Mouse (Mus musculus): ENCODE data around the gene Gja6.
A peak's percentile ranks its signal among the peaks of the same experiment; 100 is the strongest.

Gja6 gene

DNA sequence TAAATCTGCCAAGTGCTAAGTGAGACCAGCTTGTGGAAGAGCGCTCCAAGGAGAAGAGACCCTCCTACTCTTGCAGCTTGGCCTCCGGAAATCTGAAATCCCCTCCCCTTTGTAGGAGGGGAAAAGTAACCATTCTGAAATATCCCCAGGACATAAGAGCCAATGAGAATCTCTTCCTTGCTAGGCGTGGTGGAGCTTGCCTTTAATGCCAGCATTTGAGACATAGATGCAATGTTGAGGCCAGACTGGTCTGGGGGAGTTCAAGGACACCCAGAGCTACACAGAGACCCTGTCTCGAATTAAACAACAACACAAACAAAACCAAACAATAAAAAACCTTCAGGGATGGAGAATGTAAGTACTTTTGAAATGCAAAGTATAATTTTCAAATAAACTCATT, at the start of gene Gja6:
TSS of gene Gja6 (minus strand) at position 101 of the 400 bp plus-strand sequence.
- DNase-seq, result no peak

DNA sequence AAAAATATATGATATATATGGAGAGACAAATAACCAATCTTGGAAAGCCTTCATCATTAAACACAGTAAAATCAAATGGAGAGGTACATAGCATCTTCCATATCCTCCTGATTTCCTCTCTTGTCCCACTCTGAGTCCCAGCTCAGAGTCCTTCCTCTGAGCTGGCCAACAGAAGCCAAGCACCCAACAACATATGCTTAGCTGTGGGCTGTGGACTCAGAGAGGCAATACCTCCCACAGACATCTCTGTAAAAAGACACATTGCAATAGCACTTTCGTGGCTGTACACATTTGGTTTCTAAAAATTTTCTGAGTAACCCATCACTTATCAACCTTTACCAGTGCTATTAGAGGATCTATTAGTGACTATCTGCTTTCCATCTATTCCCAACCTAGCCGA, 42.7 kb upstream of the Gja6 start:
- no peak for DNase-seq

DNA sequence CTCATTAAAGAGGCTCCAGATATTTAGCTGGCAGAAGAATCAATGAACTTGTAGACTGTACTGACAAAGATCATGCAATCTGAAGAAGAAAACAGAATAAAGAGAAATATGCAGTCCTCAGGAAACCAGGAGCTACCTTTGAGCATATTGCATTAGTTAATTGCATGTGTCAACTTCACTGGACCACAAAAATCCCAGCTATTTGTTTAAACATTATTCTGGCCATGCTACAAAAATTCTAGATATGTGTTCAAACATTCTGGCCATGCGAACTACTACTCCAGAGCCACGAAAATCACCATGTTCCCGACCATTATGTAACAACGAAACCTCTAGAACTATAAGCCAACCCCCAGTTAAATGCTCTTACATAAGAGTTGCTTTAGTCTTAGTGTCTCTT, 37.9 kb upstream of the Gja6 start:
- DNase-seq, result no peak

DNA sequence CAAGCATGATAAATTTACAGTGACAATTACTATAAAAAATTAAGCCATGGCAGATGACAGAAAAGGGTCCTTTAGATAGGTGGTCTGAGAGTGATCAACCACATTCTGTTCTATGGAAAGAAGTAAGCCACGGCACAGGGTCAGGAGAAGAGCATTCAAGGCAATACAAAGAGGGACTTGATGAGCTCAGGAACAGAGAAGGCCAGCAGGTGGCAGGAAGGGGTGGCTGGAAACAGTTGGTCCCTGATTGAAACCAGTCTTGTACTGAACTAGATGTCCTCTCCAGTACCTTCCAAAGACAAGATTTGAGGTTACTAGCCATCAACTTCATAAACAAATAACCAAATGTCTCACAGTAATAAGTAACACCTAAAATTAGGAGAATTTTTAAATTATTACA, 28.7 kb upstream of the Gja6 start:
- DNase-seq, result peak; percentile 20 to 21

DNA sequence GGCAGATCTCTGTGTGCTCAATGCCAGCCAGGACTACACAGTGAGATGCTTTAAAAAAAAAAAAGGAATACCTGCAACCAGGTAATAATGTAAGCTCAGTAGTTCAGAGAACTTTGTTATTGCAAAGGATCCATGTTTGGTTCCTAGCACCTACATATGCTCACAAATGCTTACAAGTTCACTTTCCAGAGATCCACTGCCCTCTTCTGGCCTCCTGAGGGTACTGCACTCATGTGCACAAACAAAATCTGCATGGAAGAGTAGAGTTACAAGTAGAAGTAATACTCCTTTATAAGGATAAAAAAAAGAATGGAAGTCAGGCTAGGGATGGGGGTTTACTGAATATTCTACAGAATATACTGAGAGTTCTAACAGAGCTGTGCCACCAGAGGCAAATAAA, 23.8 kb upstream of the Gja6 start:
- DNase-seq, result no peak

DNA sequence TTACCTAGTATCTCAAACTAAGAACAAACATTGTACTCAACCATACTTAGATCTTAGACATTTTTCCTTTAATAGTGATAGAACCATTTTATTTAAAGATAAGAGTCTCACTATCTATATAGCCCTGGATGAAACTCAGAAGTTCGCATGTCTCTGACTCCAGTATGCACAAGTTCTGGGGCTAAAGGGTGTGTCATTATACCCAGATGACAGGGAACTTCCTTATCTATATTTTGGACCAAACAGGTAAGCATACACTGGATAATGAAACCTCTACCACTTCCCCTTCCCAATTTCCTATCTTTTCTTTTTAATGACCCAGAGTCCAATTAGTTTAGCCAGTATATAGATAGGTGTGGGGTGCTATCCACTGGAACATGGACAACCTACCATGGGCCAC, 22.0 kb upstream of the Gja6 start:
- no peak for DNase-seq

DNA sequence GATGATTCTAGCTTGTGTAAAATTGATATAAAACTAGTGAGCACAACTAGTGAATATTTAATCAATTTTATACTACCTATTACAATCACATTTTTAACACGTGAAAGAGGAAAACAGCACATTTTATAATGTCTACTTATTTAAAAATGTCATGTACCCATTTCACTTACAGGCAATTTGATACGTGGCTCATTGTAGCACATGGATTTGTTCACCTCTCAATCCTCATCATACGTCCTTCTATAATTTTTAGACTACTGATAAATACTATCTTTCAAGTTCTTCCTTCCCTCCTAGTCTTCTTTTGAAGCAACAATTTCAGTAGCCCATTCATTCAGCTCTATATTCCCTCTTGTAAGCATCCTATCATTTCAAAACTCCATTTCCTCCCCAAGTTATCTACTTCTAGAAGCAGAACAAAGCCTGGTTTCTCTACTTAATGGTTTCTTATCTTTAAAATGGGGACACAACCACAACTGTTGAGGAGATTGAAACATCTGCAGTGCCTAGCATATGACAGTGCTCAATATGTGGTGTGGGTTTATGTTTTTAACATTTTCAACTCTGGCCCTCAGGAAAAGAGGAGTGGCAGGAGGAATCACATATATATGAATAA, 12.3 kb upstream of the Gja6 start:
- DNase-seq, result no peak

DNA sequence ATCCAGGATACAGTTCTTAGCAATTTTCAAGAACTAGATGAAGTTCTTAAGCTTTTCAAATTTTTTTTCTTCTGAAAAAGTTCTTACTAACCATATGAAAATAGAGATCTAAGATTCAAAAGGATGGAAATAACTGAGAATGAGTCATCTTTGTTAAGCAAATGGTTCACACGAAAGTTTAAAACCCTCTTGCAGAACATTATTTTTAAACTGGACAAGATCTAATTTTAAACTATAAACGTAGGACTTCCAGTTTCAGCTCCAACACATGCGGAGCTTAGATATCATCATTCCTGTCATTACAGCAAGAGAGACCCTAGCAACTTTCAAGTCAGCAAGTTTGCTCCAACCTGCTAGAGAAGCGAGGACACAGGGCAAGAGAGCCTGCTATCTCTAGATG, 375 bp downstream of the Gja6 start:
- no peak for DNase-seq

DNA sequence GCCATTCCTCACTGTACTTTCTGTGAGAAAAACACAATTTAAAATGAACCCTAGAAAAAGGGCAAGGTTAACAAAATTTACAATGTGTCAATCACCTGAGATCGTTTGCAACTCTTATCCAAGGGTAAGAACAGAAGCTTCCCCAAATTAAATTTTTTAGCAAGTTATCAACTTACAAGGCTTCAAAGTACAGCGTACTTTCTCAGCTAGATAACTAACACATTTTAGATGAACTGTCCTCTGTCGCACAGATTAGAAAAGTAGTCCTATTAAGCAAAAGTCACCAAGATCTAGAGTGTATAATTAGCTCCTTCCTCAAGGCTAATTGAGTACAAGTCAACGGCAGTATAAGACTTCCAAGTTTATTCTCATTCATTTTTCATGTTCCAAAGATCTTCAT, 939 bp downstream of the Gja6 start:
- no peak for DNase-seq

DNA sequence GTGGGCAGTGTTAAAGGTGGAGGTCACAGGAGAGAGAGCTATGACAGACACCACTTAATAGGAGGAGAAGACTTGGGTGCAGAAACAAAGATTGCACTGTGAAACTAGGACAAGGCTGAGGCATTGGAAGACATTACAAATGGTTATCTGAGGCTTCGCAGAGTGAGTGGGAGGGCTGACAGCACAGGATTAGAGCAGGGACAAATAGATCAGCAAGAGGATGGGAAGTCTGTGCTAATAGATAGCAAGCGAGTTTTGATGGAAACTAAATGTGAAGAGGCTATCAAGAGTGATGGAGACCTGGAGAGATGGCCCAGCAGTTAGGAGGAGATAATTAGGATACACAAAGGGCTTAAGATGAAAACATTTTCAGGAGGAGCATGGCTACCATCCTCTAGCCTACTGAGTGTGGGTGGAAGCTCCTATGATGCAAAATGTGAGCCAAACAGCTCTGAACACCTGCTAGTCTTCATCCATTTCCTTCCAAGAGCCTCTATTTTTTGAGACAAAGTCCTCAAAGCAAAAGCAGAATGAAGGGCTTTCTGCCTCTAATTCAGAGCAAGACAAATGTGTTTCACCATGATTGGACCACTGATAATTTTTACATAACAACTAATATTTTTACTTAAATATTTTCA, 1.7 kb downstream of the Gja6 start:
- DNase-seq, result no peak

DNA sequence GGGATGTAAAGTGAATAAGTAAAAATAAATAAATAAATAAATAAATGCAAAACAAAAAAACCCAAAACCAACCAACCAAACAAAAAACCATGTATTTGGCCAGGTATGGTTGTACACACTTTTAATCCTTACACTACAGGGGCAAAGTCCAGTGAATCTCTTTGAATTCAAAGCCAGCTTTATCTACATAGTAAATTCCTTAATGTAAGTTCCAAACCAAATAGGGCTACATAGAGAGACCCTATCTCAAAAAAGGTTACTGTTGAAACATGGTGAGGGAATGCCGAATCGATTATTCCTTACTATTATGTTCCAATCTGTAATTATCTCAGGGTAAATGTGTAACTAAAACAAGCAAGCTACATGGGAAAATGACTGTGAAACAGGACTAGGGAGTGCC, 5.7 kb downstream of the Gja6 start:
- DNase-seq, result no peak

DNA sequence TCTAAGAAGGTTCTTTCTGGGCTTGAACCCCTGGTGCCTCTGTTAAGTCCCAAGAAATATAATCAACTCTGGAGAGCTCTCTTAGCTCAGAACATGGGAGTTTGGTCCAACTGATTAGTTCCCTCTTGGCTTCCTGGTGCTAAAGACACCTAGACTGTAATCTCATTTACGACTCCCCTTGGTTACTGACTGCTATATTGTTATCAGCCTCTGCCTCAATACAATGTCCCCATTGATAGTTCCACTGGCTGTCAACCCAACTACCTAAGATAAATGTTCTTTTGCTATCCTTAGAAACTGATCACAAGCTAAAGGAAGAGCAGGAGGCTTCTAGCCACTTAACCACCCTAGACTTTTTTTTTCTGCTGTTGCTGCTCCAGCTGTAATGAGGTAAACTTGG, 14.8 kb downstream of the Gja6 start:
- no peak for DNase-seq

DNA sequence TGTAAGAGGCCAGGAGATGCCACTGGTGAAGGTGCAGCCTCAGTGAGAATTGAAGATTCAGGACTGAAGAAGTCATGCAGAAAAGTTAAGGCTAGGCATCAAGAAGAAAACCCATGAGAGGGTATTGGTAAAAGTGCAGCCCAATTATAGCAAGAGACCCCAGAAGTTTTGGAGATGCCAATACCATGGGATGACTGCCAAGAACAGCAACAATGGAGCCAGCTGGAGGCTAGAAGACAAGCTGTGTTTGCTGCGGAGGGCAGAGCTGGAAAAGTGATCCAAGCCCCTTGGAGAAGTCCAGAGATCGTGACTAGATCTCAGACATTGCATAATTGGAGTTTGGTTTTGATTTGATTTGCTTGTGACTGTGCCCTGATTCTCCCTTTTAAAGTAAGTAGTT, 20.6 kb downstream of the Gja6 start:
- no peak for DNase-seq

DNA sequence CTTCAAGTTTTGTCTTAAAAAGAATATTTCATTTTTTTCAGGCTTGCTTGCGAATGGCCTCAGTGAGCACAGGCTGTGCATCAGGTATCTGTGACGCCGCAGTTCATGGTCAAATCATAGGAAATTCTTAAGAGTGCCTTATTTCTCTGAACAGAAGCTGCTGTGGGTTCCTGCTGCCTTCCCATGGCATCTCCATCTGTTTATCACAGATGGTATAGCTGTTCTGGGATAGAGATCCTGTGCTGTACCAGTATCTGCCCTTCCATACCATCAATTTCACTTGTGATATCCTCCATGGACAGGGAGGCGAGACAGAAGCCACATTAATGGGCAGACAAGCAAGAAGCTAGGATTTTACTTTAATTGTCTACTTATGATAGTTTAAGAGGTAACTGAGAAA, 40.3 kb downstream of the Gja6 start:
- no peak for DNase-seq

DNA sequence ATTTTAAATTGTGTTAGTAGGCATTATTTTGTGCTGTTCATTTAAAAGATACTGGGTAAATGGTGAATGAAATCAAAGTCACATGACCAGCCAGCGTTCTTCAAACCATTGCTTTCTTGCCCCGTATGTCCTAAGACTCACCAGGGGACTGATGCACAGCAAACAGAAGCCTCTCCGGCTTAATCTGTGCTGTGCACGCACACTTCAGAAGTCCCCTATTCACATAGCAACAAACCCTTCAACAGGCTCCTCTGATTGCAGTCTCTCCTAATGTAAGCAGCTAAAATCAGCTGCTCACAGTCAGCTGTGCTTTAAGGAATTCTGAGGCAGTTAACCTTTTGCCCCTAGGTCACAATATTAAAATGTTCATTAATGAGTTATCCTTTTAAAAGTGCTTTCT, 41.8 kb downstream of the Gja6 start:
- no peak for DNase-seq

DNA sequence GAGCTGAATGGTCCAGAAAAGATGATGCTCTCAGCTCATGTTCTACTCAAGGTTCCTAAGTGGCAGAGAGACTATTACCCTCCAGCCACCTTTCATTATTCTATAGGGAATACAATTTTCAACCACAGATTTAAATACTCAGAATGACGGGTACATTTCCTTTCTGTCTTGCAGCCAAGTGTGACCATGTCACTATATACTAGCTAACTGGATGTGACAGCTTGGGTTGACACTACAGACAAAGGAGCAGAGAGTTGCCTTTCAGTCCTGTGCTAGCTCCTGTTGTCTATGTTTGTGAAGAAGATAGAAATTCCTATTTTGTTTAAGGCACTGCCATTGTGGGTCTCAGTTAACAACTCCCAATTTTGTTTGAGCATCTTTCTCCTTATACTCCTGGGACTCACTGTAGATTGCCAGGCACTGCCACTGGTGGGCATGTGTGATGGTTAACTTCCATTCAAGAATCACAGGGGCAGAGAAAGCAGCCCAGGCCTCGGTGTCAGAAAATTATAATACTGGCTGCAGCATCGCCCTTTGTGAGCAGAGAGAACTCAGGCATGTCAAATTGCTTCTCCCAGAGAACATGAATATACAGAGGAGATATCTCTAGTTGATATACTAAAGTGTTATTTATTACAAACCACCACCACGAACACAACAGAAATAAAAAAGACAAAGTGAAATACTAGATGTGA, 43.0 kb downstream of the Gja6 start:
- no peak for DNase-seq

All from lung, postnatal 4 days (tissue).